Mouse (Mus musculus) neural tube, embryonic 10.5 days (tissue): Measurements from ENCODE around the gene Gpr89.

ENCODE experiments used
- DNase-seq: peaks from one replicate; pipeline ENCODE4 v3.0.0-alpha.2; 2017; ENCODE audit warnings: low spot score; ENCODE audit errors: extremely low spot score

The Gpr89 gene

GRCm38 (mm10) chr3:96824614-96825013 lies 80.5 kb downstream of the Gpr89 start:
- DNase-seq, result no peak

DNA sequence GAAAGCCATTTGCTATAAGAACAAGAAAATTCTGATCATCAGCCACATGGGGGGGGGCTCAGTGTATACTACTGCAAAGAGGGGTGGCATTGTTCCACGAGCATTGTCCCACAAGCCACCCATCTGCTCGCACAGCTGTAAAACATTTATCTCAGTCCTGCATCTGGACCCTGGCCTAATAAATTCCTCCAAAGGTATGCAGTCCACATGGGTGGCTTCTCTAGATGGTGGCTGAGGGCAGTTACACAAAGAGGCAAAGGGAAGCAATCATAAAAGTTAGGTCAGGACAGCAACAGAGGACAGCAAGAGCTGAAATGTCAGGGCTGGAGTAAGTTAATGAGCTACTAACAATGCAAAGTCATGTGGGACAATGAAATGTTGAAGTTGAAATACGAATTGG lies 81.4 kb downstream of the Gpr89 start:
- no peak for DNase-seq

GRCm38 (mm10) chr3:96821581-96821980 lies 83.6 kb downstream of the Gpr89 start:
- DNase-seq, result no peak

DNA sequence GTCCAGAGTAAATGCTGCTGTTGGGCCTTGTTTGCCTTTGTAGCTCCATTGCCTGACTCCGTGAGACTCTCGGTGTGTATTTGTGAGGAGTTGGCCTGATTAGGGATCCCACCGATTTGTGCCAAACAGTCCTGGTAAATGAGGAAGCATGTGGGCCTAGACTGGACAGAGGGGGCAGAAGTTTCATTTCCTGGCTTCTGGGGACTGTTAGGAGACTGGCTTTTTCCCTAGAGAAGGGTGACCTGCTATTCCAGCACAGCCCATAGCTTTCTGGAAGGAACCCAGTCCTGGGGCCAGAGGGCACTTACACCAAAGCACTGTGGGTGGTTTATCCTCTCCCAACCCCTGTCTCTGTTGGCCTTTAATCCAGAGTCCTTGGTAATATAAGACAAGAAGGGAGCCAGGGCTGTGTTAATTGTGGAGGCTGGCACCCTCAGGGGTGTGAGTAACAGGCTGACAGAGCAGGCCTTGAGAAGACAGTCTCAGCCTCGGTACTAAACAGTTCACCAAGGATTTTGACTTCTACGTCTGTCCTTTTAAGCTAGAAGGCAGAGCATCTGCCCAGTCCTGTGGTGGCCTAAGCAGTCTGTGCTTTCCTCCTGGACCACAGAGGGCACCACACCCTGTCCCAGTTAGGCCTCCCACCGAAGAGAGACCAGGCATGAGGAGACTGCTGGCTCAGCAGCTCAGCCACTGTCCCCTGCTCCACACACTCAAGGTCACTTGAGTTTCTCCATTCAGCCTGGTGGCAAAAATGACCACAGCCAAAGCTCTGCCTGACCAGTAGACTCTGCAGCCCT lies 84.8 kb downstream of the Gpr89 start:
- DNase-seq, result no peak
